Mouse (Mus musculus): ENCODE measurements around the gene Wfikkn1.
"Not testable (repeated sequence)": the region's sequence is repeated elsewhere in the genome, so short reads cannot be mapped to it uniquely, and the experiment has no call there.

Wfikkn1 gene

GRCm38 (mm10) chr17:25883824-25884223 is 3.2 kb upstream of the Wfikkn1 start:
- no peak for DNase-seq

GRCm38 (mm10) chr17:25883268-25883667 is 2.6 kb upstream of the Wfikkn1 start:
- no peak for DNase-seq

GRCm38 (mm10) chr17:25882306-25882705 is 1.6 kb upstream of the Wfikkn1 start:
- DNase-seq: no peak

GRCm38 (mm10) chr17:25881691-25882090 is 1.0 kb upstream of the Wfikkn1 start:
- DNase-seq: no peak

GRCm38 (mm10) chr17:25880913-25881641 is 419 bp upstream of the Wfikkn1 start:
- no peak for DNase-seq

GRCm38 (mm10) chr17:25879750-25880149 is 908 bp downstream of the Wfikkn1 start:
- DNase-seq: no peak

GRCm38 (mm10) chr17:25879261-25879660 is 1.4 kb downstream of the Wfikkn1 start:
- DNase-seq: no peak

- no peak for DNase-seq
Observed at GRCm38 (mm10) chr17:25878611-25879180, 2.0 kb downstream of the Wfikkn1 start.

GRCm38 (mm10) chr17:25877741-25878610 is 2.7 kb downstream of the Wfikkn1 start:
- no peak for DNase-seq

- DNase-seq: no peak
Observed at GRCm38 (mm10) chr17:25877025-25877424, 3.6 kb downstream of the Wfikkn1 start.

- no peak for DNase-seq
Observed at GRCm38 (mm10) chr17:25876347-25876915, 4.2 kb downstream of the Wfikkn1 start.

- DNase-seq: peak; percentile 70 to 77
Observed at GRCm38 (mm10) chr17:25875171-25876136, 5.2 kb downstream of the Wfikkn1 start.

- peak; percentile 79 to 87 for DNase-seq
Observed at GRCm38 (mm10) chr17:25874721-25875170, 5.9 kb downstream of the Wfikkn1 start, which contains the start of gene Mettl26. Mettl26 (plus strand) TSS chr17:25875074.

- no peak for DNase-seq
Observed at GRCm38 (mm10) chr17:25874148-25874720, 6.4 kb downstream of the Wfikkn1 start.

- no peak for DNase-seq
Observed at GRCm38 (mm10) chr17:25873405-25874147, 7.1 kb downstream of the Wfikkn1 start.

GRCm38 (mm10) chr17:25872676-25873075 is 8.0 kb downstream of the Wfikkn1 start:
- DNase-seq: no peak

GRCm38 (mm10) chr17:25871566-25871965 is 9.1 kb downstream of the Wfikkn1 start:
- not testable (repeated sequence) for DNase-seq

GRCm38 (mm10) chr17:25869954-25870353 is 10.7 kb downstream of the Wfikkn1 start:
- no peak for DNase-seq

GRCm38 (mm10) chr17:25869498-25869897 is 11.2 kb downstream of the Wfikkn1 start:
- DNase-seq: no peak

GRCm38 (mm10) chr17:25868601-25869191 is 12.0 kb downstream of the Wfikkn1 start, which contains the start of gene Mcrip2:
Mcrip2 (minus strand) TSS chr17:25868764.
- DNase-seq: peak; percentile 63 to 66
